Mouse (Mus musculus) cerebellum, adult 2 months (tissue): Measurements from ENCODE around the gene Usp25. TPM values are rescaled to one million over a fixed set of nuclear protein-coding genes. Genes with fewer than 3 reads are reported as not detected.

ENCODE experiments used
- DNase-seq, 2 experiments: peaks; one replicate each; pipeline ENCODE4 v3.0.0; 2021
- H3K27ac ChIP-seq: fragments of 200-500 bp; 2 replicates; pipeline ENCODE4 v1.5.1; 2012; ENCODE audit warnings: low read length, control low read depth, inconsistent platforms; ENCODE audit not compliant: insufficient read depth
- H3K27me3 ChIP-seq: fragments of 200-500 bp; 2 replicates; pipeline ENCODE4 v1.6.1; 2012; ENCODE audit warnings: inconsistent platforms, mild to moderate bottlenecking, low read length, moderate library complexity; ENCODE audit not compliant: control insufficient read depth, insufficient read depth
- H3K4me1 ChIP-seq: fragments of 200-500 bp; 2 replicates; pipeline ENCODE4 v1.6.1; 2011; ENCODE audit warnings: low read length; ENCODE audit not compliant: control insufficient read depth, insufficient read depth
- H3K4me3 ChIP-seq: fragments of 200-500 bp; replicated peaks from 2 replicates; pipeline ENCODE3; 2011; ENCODE audit warnings: mild to moderate bottlenecking, low read depth, low read length, control low read depth; ENCODE audit not compliant: insufficient read depth
- CTCF ChIP-seq: fragments of 200-500 bp; IDR thresholded peaks from 2 replicates; pipeline ENCODE4 v1.5.1; 2011; ENCODE audit warnings: low read depth, mild to moderate bottlenecking, control low read depth, low read length, moderate library complexity, borderline replicate concordance; ENCODE audit not compliant: insufficient read depth
- POLR2A ChIP-seq: fragments of 200-500 bp; IDR thresholded peaks from 2 replicates; pipeline ENCODE4 v1.6.1; 2011; ENCODE audit warnings: low read length, control low read depth, borderline replicate concordance; ENCODE audit not compliant: insufficient read depth
- WGBS: fragments of 180-500 bp; shearing (Covaris S2); methylation state at CpG from one replicate; pipeline ENCODE4 v1.1.7; 2018; 5-methylcytosine and 5-hydroxymethylcytosine counted together
- polyA plus RNA-seq: library from polyadenylated mRNA; depleted of rRNA; stranded (reverse); fragments of >200 nt; gene quantifications from 2 replicates; pipeline ENCODE4 v1.2.3, GENCODE M21; 2012

The Usp25 gene
- polyA plus RNA-seq, 1 experiment = 20.2 TPM

DNA sequence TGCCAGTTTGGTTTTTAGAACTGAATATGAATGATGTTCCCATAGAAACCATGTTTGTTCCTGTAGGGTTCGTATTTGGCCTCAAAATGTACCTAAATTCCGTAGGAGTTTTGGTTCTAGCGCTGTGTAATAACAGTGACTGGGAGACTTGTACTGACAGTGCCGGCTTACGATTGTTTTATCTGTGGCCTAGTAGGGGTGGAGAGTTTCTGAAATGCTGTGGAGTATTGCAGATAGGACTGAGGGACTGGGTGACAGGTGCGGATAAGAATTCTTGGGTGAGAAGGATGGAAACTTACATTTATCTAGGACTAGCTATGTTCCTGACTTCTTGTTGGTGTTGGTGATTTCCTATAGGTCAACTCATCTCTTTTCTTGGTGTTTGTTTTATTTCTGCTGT lies 13.4 kb downstream of the Usp25 start:
- 96% methylated on average over 6 of the region's 6 CpGs for WGBS
- TF ChIP-seq CTCF = no peak
- no peak for TF ChIP-seq POLR2A
- Histone ChIP-seq H3K4me3 (no peak overlapping the region), H3K27me3 (no peaks in the 10 kb centered on the region), H3K4me1 (peaks cover 5% of the 10 kb centered on the region), H3K27ac (no peak overlapping the region)
- DNase-seq = no peak

- DNase-seq = no peak
Measured at GRCm38 (mm10) chr16:77027976-77028686, 14.6 kb downstream of the Usp25 start.

DNA sequence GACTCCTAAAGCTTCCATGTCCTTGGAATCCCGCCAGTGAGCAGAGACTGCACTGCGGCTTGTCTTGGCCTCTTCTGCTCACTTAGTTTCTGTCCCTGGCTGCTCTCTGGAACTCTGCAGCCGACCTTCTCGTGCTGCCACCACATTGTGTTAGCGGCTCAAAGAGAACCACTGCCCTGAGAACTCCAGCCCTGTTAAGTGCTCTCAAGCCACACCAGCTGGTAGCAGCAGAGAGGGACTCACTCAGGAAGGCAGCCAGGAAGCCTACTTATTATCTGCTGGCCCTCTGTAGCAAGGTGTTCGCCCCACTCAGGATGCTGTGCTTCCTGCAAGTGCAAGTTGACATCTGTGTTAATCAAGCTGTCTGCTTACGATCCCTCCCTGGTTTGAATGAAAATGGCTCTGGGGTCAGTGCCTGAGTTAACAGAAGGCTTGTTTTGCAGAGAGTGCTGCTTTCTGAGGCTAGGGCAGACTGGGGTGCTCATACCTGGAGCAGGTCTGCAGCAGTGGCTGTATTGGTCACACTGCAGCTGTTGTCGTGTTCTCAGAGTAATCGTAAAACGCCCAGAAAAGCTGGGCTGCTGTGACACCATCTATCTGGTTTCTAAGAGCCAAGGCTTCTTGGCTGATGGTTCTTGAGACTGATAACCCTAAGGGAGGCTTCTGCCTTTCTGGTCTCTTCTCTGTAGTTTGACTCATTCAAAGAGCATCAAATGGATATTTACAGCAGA lies 15.3 kb downstream of the Usp25 start:
- Histone ChIP-seq H3K27ac (no peak overlapping the region), H3K4me1 (peaks cover 5% of the 10 kb centered on the region), H3K4me3 (peak overlapping the region; percentile 36), H3K27me3 (no peaks in the 10 kb centered on the region)
- 21% methylated on average over 10 of the region's 10 CpGs for WGBS
- TF ChIP-seq CTCF (no peak), POLR2A (no peak)
- DNase-seq = peak; percentile 74 to 77

More at GRCm38 (mm10) chr16:77027976-77028686, 14.6 kb downstream of the Usp25 start:
- H3K4me1 ChIP-seq = peaks cover 5% of the 10 kb centered on the region
- peak overlapping the region; percentile 36 for H3K4me3 ChIP-seq
- no peak for TF ChIP-seq POLR2A
- H3K27ac ChIP-seq = no peak overlapping the region
- WGBS = 31% methylated on average over 14 of the region's 14 CpGs
- no peaks in the 10 kb centered on the region for H3K27me3 ChIP-seq

DNA sequence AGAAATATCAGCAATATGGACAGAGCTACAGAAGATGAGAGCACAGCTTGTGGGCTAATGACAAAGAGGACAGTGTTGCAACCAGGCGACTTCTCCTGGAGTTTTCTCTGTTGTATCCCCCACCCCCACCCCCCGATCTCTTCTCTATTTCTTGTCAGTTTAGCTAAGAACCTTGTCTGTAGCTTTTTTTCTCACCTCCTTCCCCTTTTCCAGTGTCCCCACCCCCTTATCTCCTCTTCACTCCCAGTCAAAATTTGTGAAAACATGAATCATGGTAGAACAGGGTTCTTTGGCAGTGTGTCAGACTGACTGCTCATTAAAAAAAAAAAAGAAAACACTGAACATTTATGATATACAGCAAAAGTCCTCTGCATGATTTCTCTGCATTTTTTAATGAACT lies 16.9 kb downstream of the Usp25 start:
- H3K4me1 ChIP-seq = peaks cover 8% of the 10 kb centered on the region
- WGBS = 73% methylated on average over 2 of the region's 2 CpGs
- H3K4me3 ChIP-seq = no peak overlapping the region
- no peak for DNase-seq
- H3K27ac ChIP-seq = no peak overlapping the region
- H3K27me3 ChIP-seq = no peaks in the 10 kb centered on the region
- no peak for TF ChIP-seq POLR2A

- DNase-seq = no peak
- Histone ChIP-seq H3K4me1 (peaks cover 3% of the 10 kb centered on the region; the same call in 1 of the 2 replicates), H3K4me3 (no peak overlapping the region), H3K27ac (no peak overlapping the region), H3K27me3 (no peaks in the 10 kb centered on the region)
- 43% methylated on average over 5 of the region's 5 CpGs for WGBS
- no peak for TF ChIP-seq CTCF
- no peak for TF ChIP-seq POLR2A
Measured at GRCm38 (mm10) chr16:77034329-77034728, 20.8 kb downstream of the Usp25 start.

GRCm38 (mm10) chr16:77034751-77035150 lies 21.2 kb downstream of the Usp25 start:
- 47% methylated on average over 8 of the region's 8 CpGs for WGBS
- Histone ChIP-seq H3K27me3 (no peaks in the 10 kb centered on the region), H3K4me3 (no peak overlapping the region), H3K4me1 (peaks cover 3% of the 10 kb centered on the region; the same call in 1 of the 2 replicates), H3K27ac (no peak overlapping the region)
- DNase-seq = no peak
- TF ChIP-seq POLR2A (no peak), CTCF (no peak)

DNA sequence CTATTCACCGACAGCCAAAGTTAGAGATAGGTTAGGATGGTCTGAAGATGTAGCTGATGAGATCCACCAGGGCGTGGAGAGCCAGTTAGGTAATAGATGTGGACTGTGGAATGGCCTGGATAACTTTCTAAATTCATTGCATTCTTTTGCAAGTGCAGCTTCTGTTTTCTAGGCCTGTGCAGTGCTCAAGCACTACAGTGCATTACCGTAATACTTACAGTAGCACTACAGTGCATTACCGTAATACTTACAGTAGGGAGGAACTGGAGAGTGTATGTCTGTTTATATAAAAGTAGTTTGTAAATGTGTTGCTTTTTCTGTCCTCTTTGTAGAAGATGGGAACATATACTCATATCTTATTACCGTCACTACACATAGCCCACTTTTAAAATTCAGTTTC lies 28.1 kb downstream of the Usp25 start:
- Histone ChIP-seq H3K4me3 (no peak overlapping the region), H3K27ac (no peak overlapping the region), H3K27me3 (no peaks in the 10 kb centered on the region), H3K4me1 (no peaks in the 10 kb centered on the region)
- TF ChIP-seq POLR2A = no peak
- no peak for TF ChIP-seq CTCF
- no peak for DNase-seq
- whole genome bisulfite sequencing = 90% methylated on average over 5 of the region's 5 CpGs

DNA sequence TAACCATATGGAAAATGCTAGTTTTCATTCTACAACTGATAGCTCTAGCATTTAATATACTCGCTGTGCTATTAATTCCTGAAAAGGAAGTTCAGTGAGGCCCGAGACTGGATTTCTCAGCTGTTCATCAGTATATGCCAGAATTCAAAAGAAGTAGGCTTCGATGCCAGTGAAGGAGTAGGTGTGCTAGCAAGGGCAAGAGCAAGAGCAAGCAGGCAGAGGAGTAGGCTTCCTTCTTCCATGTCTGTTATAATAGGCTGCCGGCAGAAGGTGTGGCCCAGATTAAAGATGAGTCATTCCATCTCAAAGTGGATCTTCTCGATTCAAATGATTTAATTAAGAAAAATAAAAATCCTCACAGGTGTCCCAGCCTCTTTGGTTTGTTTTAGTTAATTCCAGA lies 30.0 kb downstream of the Usp25 start:
- no peaks in the 10 kb centered on the region for H3K4me1 ChIP-seq
- H3K4me3 ChIP-seq = no peak overlapping the region
- no peaks in the 10 kb centered on the region for H3K27me3 ChIP-seq
- no peak overlapping the region for H3K27ac ChIP-seq
- DNase-seq = no peak
- TF ChIP-seq CTCF (no peak), POLR2A (no peak)
- 73% methylated on average over 5 of the region's 5 CpGs for WGBS
